Comparison of ENCODE assay signal across 11 mouse cellular contexts in genomic region chr13:95547090-95547611, GRCm38 (mm10). TPM values are rescaled to one million over a fixed set of nuclear protein-coding genes. Genes with fewer than 3 reads are reported as not detected.
A peak's percentile ranks its signal among the peaks of the same experiment; 100 is the strongest.
DNase-seq lines count a peak whose midpoint lies in the region; ATAC-seq and TF ChIP-seq lines count a peak whose summit lies in the region.
"Had no signal": no experiment of that assay in that cellular context is flagged by ENCODE, and none has a peak within 500 bp of the region (broad histone marks: within the 10 kb centered on the region; RNA-seq: fewer than 3 reads in every experiment).

No protein-coding gene starts in this region.

- peak overlapping the region; percentile 76 for H3K27ac ChIP-seq in intestine, embryonic 14.5 days (ENCODE audit: low read depth)
- no peak overlapping the region for H3K27ac ChIP-seq in intestine, postnatal 0 days (ENCODE audit: low read depth, low read length)
- H3K27ac ChIP-seq in hindbrain, embryonic 10.5 days: peak overlapping the region; percentile 53
- peak overlapping the region; percentile 41; the same call in 1 of the 2 replicates for H3K27ac ChIP-seq in midbrain, embryonic 14.5 days (replicated peaks; ENCODE audit: low read depth, low read length)

- DNase-seq in intestine, embryonic 14.5 days (ENCODE audit: low spot score): no peak
- peak; percentile 63 for DNase-seq in embryo, embryonic 10.5 days (ENCODE audit: low spot score)
- DNase-seq in hindbrain, embryonic 10.5 days (ENCODE audit: low spot score): peak; percentile 38
- peak; percentile 65 for DNase-seq in midbrain, embryonic 14.5 days
- no peak for DNase-seq in right cerebral cortex, postnatal 14 days
- no peak for DNase-seq in urinary bladder, postnatal 14 days (ENCODE audit: low spot score)
- DNase-seq in heart, adult 9 months (ENCODE audit: low spot score in 2 of 2): no peak
- DNase-seq: cerebellum, adult 11 months; kidney, postnatal 14 days had no signal

- 41% methylated on average over 12 of the region's 12 CpGs for WGBS in intestine, embryonic 14.5 days
- WGBS in intestine, postnatal 0 days: 52% methylated on average over 12 of the region's 12 CpGs
- 39% methylated on average over 12 of the region's 12 CpGs for WGBS in hindbrain, embryonic 10.5 days
- 12% methylated on average over 12 of the region's 12 CpGs for WGBS in midbrain, embryonic 14.5 days

- H3K27me3 ChIP-seq in intestine, embryonic 14.5 days (replicated peaks; ENCODE audit: control insufficient read depth, insufficient read depth, low read length): no peaks in the 10 kb centered on the region
- no peaks in the 10 kb centered on the region for H3K27me3 ChIP-seq in intestine, postnatal 0 days (replicated peaks; ENCODE audit: control insufficient read depth, insufficient read depth, low read length)
- 0 out of 2 replicates have a peak, but pooled peaks cover 5% of the 10 kb centered on the region for H3K27me3 ChIP-seq in hindbrain, embryonic 10.5 days (ENCODE audit: insufficient read depth, poor library complexity, severe bottlenecking)
- no peaks in the 10 kb centered on the region for H3K27me3 ChIP-seq in midbrain, embryonic 14.5 days (ENCODE audit: control insufficient read depth, insufficient read depth, low read length)

- H3K9ac ChIP-seq in intestine, embryonic 14.5 days (ENCODE audit: low read length): no peak overlapping the region
- H3K9ac ChIP-seq in intestine, postnatal 0 days (ENCODE audit: low read depth, low read length): no peak overlapping the region
- 0 out of 2 replicates have a peak overlapping the region, but pooled peaks have one; percentile 2 for H3K9ac ChIP-seq in midbrain, embryonic 14.5 days (replicated peaks; ENCODE audit: low read length)

- no peak overlapping the region for H3K4me3 ChIP-seq in intestine, embryonic 14.5 days (ENCODE audit: low read depth, low read length)
- no peak overlapping the region for H3K4me3 ChIP-seq in intestine, postnatal 0 days (ENCODE audit: low read depth, low read length)
- no peak overlapping the region for H3K4me3 ChIP-seq in hindbrain, embryonic 10.5 days
- H3K4me3 ChIP-seq in midbrain, embryonic 14.5 days (replicated peaks; ENCODE audit: low read depth, low read length): no peak overlapping the region

- peaks cover 22% of the 10 kb centered on the region for H3K4me1 ChIP-seq in intestine, embryonic 14.5 days (replicated peaks; ENCODE audit: control insufficient read depth, insufficient read depth, low read length)
- no peaks in the 10 kb centered on the region for H3K4me1 ChIP-seq in intestine, postnatal 0 days (replicated peaks; ENCODE audit: control insufficient read depth, insufficient read depth, low read length)
- H3K4me1 ChIP-seq in hindbrain, embryonic 10.5 days (replicated peaks): peaks cover 41% of the 10 kb centered on the region
- peaks cover 16% of the 10 kb centered on the region for H3K4me1 ChIP-seq in midbrain, embryonic 14.5 days (ENCODE audit: control insufficient read depth, insufficient read depth, low read length)

- H3K36me3 ChIP-seq in intestine, embryonic 14.5 days (ENCODE audit: control insufficient read depth, insufficient read depth, low read length): no peaks in the 10 kb centered on the region
- no peaks in the 10 kb centered on the region for H3K36me3 ChIP-seq in intestine, postnatal 0 days (ENCODE audit: control insufficient read depth, insufficient read depth)
- no peaks in the 10 kb centered on the region for H3K36me3 ChIP-seq in hindbrain, embryonic 10.5 days
- no peaks in the 10 kb centered on the region for H3K36me3 ChIP-seq in midbrain, embryonic 14.5 days (ENCODE audit: control insufficient read depth, insufficient read depth, low read length)

- ATAC-seq in intestine, embryonic 14.5 days (replicated peaks; ENCODE audit: low FRiP score, low TSS enrichment, low read depth): no peak
- no peak for ATAC-seq in intestine, postnatal 0 days
- peak; percentile 43; the same call in 1 of the 2 replicates for ATAC-seq in midbrain, embryonic 14.5 days (ENCODE audit: low FRiP score, low TSS enrichment)

- H3K4me2 ChIP-seq in intestine, embryonic 14.5 days (ENCODE audit: low read length): no peak overlapping the region
- no peak overlapping the region for H3K4me2 ChIP-seq in intestine, postnatal 0 days (replicated peaks; ENCODE audit: low read depth)
- peak overlapping the region; percentile 33 for H3K4me2 ChIP-seq in midbrain, embryonic 14.5 days (ENCODE audit: low read length)

- TF ChIP-seq CTCF in intestine, postnatal 0 days (IDR thresholded peaks at IDR 0.05; ENCODE audit: low read depth): no peak

- no peaks in the 10 kb centered on the region for H3K9me3 ChIP-seq in intestine, embryonic 14.5 days (ENCODE audit: control insufficient read depth, low read length)
- H3K9me3 ChIP-seq in intestine, postnatal 0 days (ENCODE audit: control insufficient read depth): no peaks in the 10 kb centered on the region
- H3K9me3 ChIP-seq in hindbrain, embryonic 10.5 days: no peaks in the 10 kb centered on the region
- no peaks in the 10 kb centered on the region for H3K9me3 ChIP-seq in midbrain, embryonic 14.5 days (ENCODE audit: control insufficient read depth, low read length)

RNA-seq across cellular contexts. Expression of gene F2rl1, which starts 22.1 kb away (rescaled TPM):
- 14.2 and 14.3 TPM in 2 replicates for polyA plus RNA-seq in intestine, embryonic 14.5 days (2014; fragmentation: Nextera tagmentation; extraction: Ambion mirVana)
- 32.6 and 36.4 TPM in 2 replicates for polyA plus RNA-seq in intestine, postnatal 0 days (2015; fragmentation: Nextera tagmentation; extraction: Ambion mirVana)
- polyA plus RNA-seq in hindbrain, embryonic 10.5 days (2016; fragmentation: Nextera tagmentation; extraction: Ambion mirVana): 0.05 and 0.07 TPM in 2 replicates
- 0.08 and 0.12 TPM in 2 replicates for polyA plus RNA-seq in midbrain, embryonic 14.5 days (2014; fragmentation: Nextera tagmentation; extraction: Ambion mirVana)
- polyA plus RNA-seq: C2C12 had no signal

Comparison
In these comparisons a context has a peak if more than half of its experiments do, and no peak if none do; other contexts are left out.
1. DNase-seq: peak in embryo, embryonic 10.5 days (single experiment), hindbrain, embryonic 10.5 days (single experiment) and midbrain, embryonic 14.5 days (single experiment); none in intestine, embryonic 14.5 days (single experiment), right cerebral cortex, postnatal 14 days (single experiment), urinary bladder, postnatal 14 days (single experiment) and heart, adult 9 months (0 of 2).
2. RNA of gene F2rl1, which starts 22.1 kb away (polyA plus RNA-seq): 32.6 to 36.4 TPM in intestine, postnatal 0 days and 14.2 to 14.3 TPM in intestine, embryonic 14.5 days; 0.08 to 0.12 TPM in midbrain, embryonic 14.5 days and 0.05 to 0.07 TPM in hindbrain, embryonic 10.5 days; every median in the first group is over 10 times any median in the second.